Mouse (Mus musculus) midbrain, postnatal 0 days (tissue): Measurements from ENCODE around the gene Map3k11. TPM values are rescaled to one million over a fixed set of nuclear protein-coding genes. Genes with fewer than 3 reads are reported as not detected.

Experiments
- ATAC-seq: fragments of 200-750 bp; cut with Nextera tagmentation; 2 replicates; pipeline ENCODE4 v1.8.0; 2017; ENCODE audit warnings: moderate number of reproducible peaks, mild to moderate bottlenecking, moderate TSS enrichment, moderate library complexity; ENCODE audit not compliant: low FRiP score
- DNase-seq: peaks from one replicate; pipeline ENCODE4 v3.0.0-alpha.2; 2015; ENCODE audit warnings: low spot score
- H3K27ac ChIP-seq: fragments of 300-500 bp; sonication (generic); 2 replicates; pipeline ENCODE4 v1.5.1; 2014; ENCODE audit warnings: low read depth, mild to moderate bottlenecking, low read length, mixed read lengths
- H3K27me3 ChIP-seq: fragments of 300-500 bp; sonication (generic); 2 replicates; pipeline ENCODE4 v1.6.1; 2014; ENCODE audit warnings: low read length, control low read depth, mixed read lengths; ENCODE audit not compliant: insufficient read depth
- H3K36me3 ChIP-seq: fragments of 300-500 bp; sonication (generic); 2 replicates; pipeline ENCODE4 v1.6.1; 2014; ENCODE audit warnings: low read length, control low read depth, mixed read lengths; ENCODE audit not compliant: insufficient read depth
- H3K4me1 ChIP-seq: fragments of 300-500 bp; sonication (generic); 2 replicates; pipeline ENCODE4 v1.6.1; 2014; ENCODE audit warnings: mild to moderate bottlenecking, control low read depth, antibody characterized with exemption, low read length, mixed read lengths; ENCODE audit not compliant: insufficient read depth
- H3K4me2 ChIP-seq: fragments of 300-500 bp; sonication (generic); 2 replicates; pipeline ENCODE4 v1.6.1; 2014; ENCODE audit warnings: low read depth, mild to moderate bottlenecking, low read length, mixed read lengths; ENCODE audit not compliant: poor library complexity, severe bottlenecking
- H3K4me3 ChIP-seq: fragments of 300-500 bp; sonication (generic); 2 replicates; pipeline ENCODE4 v1.5.1; 2014; ENCODE audit warnings: low read depth, mild to moderate bottlenecking, low read length, moderate library complexity
- H3K9ac ChIP-seq: fragments of 300-500 bp; sonication (generic); replicated peaks from 2 replicates; pipeline ENCODE4 v1.6.1; 2014; ENCODE audit warnings: mild to moderate bottlenecking, low read length, moderate library complexity, mixed read lengths; ENCODE audit not compliant: poor library complexity, severe bottlenecking
- H3K9me3 ChIP-seq: fragments of 300-500 bp; sonication (generic); 2 replicates; pipeline ENCODE4 v1.6.1; 2016; ENCODE audit warnings: low read length, control low read depth
- CTCF ChIP-seq: IDR thresholded peaks from 2 replicates; pipeline ENCODE4 v1.5.1; 2016; ENCODE audit warnings: antibody characterized with exemption, mild to moderate bottlenecking
- WGBS: fragments of 180-500 bp; shearing (Covaris S2); extraction: QIAGEN DNeasy Blood & Tissue Kit; methylation state at CpG from one replicate; pipeline ENCODE4 v1.1.7; 2014; 5-methylcytosine and 5-hydroxymethylcytosine counted together
- polyA plus RNA-seq: library from polyadenylated mRNA; unstranded; fragments of >200 nt; fragmentation: Nextera tagmentation; extraction: Ambion mirVana; gene quantifications from 2 replicates; pipeline ENCODE4 v1.2.1, GENCODE M21; 2015
- total RNA-seq: library from RNA; depleted of rRNA; stranded (reverse); fragments of >200 nt; gene quantifications from 2 replicates; pipeline ENCODE4 v1.2.3, GENCODE M21; 2014

Gene Map3k11
- total and polyA plus RNA-seq, 2 experiments from 2014 or later, result 9.6 to 24.0 TPM

DNA sequence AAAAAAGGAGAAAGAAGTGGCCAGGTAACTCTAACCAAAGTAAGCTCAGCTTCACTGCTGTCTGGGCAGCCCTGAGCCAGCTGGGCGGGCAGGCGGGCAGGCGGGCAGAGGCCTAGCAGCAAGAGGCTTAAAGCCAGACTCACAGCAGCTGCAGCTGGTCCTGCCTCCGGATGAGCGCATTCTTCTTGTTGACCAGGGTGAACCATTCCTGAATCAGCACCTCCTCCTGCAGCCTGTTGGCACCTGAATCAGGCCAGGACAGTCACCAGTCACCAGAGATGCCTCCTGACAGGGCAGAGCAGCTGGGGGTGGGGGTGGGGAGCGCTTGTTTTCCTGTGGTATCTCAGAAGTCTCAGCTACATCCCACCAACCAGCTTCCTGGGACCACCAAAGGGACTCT, 21.5 kb downstream of the Map3k11 start:
- WGBS, result 94% methylated on average over 6 of the region's 6 CpGs
- Histone ChIP-seq H3K9me3 (no peaks in the 10 kb centered on the region), H3K27me3 (no peaks in the 10 kb centered on the region), H3K4me2 (no peak overlapping the region), H3K4me1 (peaks cover 4% of the 10 kb centered on the region; the same call in 1 of the 2 replicates), H3K36me3 (peaks cover 32% of the 10 kb centered on the region), H3K4me3 (no peak overlapping the region), H3K9ac (no peak overlapping the region), H3K27ac (no peak overlapping the region)
- DNase-seq, result peak; percentile 33
- no peak for ATAC-seq
- TF ChIP-seq CTCF, result no peak

DNA sequence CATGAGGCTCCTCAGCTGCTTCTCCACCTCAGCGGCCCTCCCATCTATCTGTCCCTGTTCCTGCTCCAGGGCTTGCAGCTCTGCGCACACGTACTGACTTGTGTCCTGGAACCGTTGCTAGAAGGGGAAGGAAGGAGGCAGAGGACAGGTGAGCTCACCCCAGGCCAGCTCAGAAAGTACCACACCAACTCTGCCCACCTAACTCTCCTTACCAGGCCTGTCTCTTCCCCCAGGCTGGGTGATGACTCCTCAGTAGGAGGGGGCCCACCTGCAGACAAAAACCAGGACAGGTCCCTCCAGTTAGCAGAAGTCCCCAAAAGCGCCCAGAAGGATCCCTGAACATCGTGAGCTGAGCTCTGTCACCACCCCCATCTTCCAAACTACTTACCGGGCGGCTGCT, 22.0 kb downstream of the Map3k11 start:
- DNase-seq (no peak), ATAC-seq (no peak)
- Histone ChIP-seq H3K27me3 (no peaks in the 10 kb centered on the region), H3K27ac (no peak overlapping the region), H3K4me2 (no peak overlapping the region), H3K4me1 (peaks cover 4% of the 10 kb centered on the region; the same call in 1 of the 2 replicates), H3K9me3 (no peaks in the 10 kb centered on the region), H3K36me3 (peaks cover 32% of the 10 kb centered on the region), H3K4me3 (no peak overlapping the region), H3K9ac (no peak overlapping the region)
- 81% methylated on average over 8 of the region's 8 CpGs for WGBS
- TF ChIP-seq CTCF, result no peak

GRCm38 (mm10) chr19:5711218-5711617, 22.7 kb downstream of the Map3k11 start:
- H3K27me3 ChIP-seq, result no peaks in the 10 kb centered on the region
- H3K9ac ChIP-seq, result no peak overlapping the region
- no peak overlapping the region for H3K4me3 ChIP-seq
- H3K4me1 ChIP-seq, result peaks cover 4% of the 10 kb centered on the region; the same call in 1 of the 2 replicates
- DNase-seq (peak; percentile 69), ATAC-seq (no peak)
- H3K9me3 ChIP-seq, result no peaks in the 10 kb centered on the region
- H3K4me2 ChIP-seq, result no peak overlapping the region
- TF ChIP-seq CTCF, result peak; percentile 79
- WGBS, result 15% methylated on average over 3 of the region's 3 CpGs
- H3K36me3 ChIP-seq, result peaks cover 32% of the 10 kb centered on the region
- no peak overlapping the region for H3K27ac ChIP-seq

- no peak for TF ChIP-seq CTCF
- Histone ChIP-seq H3K4me2 (no peak overlapping the region), H3K27me3 (no peaks in the 10 kb centered on the region), H3K27ac (no peak overlapping the region), H3K9ac (no peak overlapping the region), H3K4me3 (no peak overlapping the region), H3K36me3 (peaks cover 32% of the 10 kb centered on the region), H3K9me3 (no peaks in the 10 kb centered on the region), H3K4me1 (peaks cover 8% of the 10 kb centered on the region; the same call in 1 of the 2 replicates)
- 93% methylated on average over 14 of the region's 14 CpGs for WGBS
- DNase-seq, result no peak
- no peak for ATAC-seq
These were observed 23.4 kb downstream of the Map3k11 start for GRCm38 (mm10) chr19:5711907-5712460.

GRCm38 (mm10) chr19:5713255-5713654, 24.7 kb downstream of the Map3k11 start:
- WGBS, result 73% methylated on average over 5 of the region's 5 CpGs
- H3K36me3 ChIP-seq, result peaks cover 25% of the 10 kb centered on the region
- peaks cover 13% of the 10 kb centered on the region; the same call in 1 of the 2 replicates for H3K4me1 ChIP-seq
- H3K4me3 ChIP-seq, result peak overlapping the region; percentile 23
- H3K27me3 ChIP-seq, result no peaks in the 10 kb centered on the region
- no peak for TF ChIP-seq CTCF
- H3K27ac ChIP-seq, result no peak overlapping the region
- DNase-seq, result no peak
- H3K9ac ChIP-seq, result no peak overlapping the region
- ATAC-seq, result no peak
- peak overlapping the region; percentile 74 for H3K4me2 ChIP-seq
- H3K9me3 ChIP-seq, result no peaks in the 10 kb centered on the region

DNA sequence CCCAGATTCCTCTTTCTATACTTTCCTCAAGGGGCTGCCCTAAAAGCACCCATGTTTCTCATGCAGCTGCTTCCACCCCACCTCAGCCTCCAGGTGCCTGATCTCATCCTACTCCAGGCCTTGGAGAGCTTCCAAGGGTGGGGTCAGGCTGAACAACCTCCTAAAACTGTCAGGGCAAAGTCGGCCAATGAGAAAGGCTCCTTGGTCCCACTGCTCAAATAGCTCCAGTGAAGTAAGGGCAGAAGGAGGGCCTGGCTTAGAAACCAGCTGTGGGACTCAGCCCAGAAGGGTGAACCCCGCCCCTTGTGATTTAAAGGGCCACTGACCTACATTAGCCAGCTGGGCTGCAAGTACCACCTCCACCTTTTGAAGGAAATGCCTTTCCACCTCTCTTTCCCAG, 25.2 kb downstream of the Map3k11 start:
- WGBS, result 27% methylated on average over 2 of the region's 2 CpGs
- DNase-seq (no peak), ATAC-seq (no peak)
- peak overlapping the region; percentile 74 for H3K4me2 ChIP-seq
- H3K27ac ChIP-seq, result no peak overlapping the region
- no peaks in the 10 kb centered on the region for H3K27me3 ChIP-seq
- TF ChIP-seq CTCF, result no peak
- peak overlapping the region; percentile 23 for H3K4me3 ChIP-seq
- peaks cover 24% of the 10 kb centered on the region for H3K36me3 ChIP-seq
- H3K9ac ChIP-seq, result peak overlapping the region; percentile 60; the same call in 1 of the 2 replicates
- peaks cover 13% of the 10 kb centered on the region; the same call in 1 of the 2 replicates for H3K4me1 ChIP-seq
- H3K9me3 ChIP-seq, result no peaks in the 10 kb centered on the region
